Mouse (Mus musculus) CH12.LX (cell line): Measurements from ENCODE around the gene Zfyve9. TPM values are rescaled to one million over a fixed set of nuclear protein-coding genes. Genes with fewer than 3 reads are reported as not detected.

Source experiments
- DNase-seq: peaks from one replicate; pipeline ENCODE4 v3.0.0-alpha.2; 2013; ENCODE audit errors: extremely low read depth
- H3K27ac ChIP-seq: 2 replicates; pipeline ENCODE4 v1.5.1; 2012; ENCODE audit warnings: low read depth, mild to moderate bottlenecking, control low read depth, moderate library complexity; ENCODE audit not compliant: insufficient read depth
- H3K27me3 ChIP-seq: replicated peaks from 2 replicates; pipeline ENCODE3; 2012; ENCODE audit warnings: inconsistent platforms
- H3K36me3 ChIP-seq, 2 experiments: replicated peaks in 1 of 2; 2 replicates each; pipeline versions ENCODE3 to v1.6.1; 2012; ENCODE audit warnings: inconsistent platforms in 1 of 2, low read length in 1 of 2, mild to moderate bottlenecking in 1 of 2, mixed read lengths in 1 of 2, moderate library complexity in 1 of 2; ENCODE audit not compliant: control insufficient read depth in 1 of 2, insufficient read depth in 1 of 2
- H3K4me1 ChIP-seq, 2 experiments: 2 replicates each; pipeline ENCODE4 v1.6.1; 2012; ENCODE audit warnings: inconsistent platforms in 1 of 2, moderate library complexity in 1 of 2; ENCODE audit not compliant: insufficient read depth in 2 of 2, control insufficient read depth in 1 of 2
- H3K4me2 ChIP-seq: 2 replicates; pipeline ENCODE4 v1.6.1; 2012; ENCODE audit warnings: low read depth, mild to moderate bottlenecking, control low read depth; ENCODE audit not compliant: poor library complexity, insufficient read depth, severe bottlenecking
- H3K4me3 ChIP-seq, 3 experiments: fragments of 150-350 bp in 1 of 3; sonication (generic) in 1 of 3; replicated peaks in 1 of 3; 2 replicates each; pipeline versions ENCODE3 to v1.5.1; 2011 to 2012; ENCODE audit warnings: low read depth in 2 of 3, low read length in 2 of 3, mild to moderate bottlenecking in 2 of 3, moderate library complexity in 2 of 3, control low read depth in 1 of 3, improper control_type of control experiment in 1 of 3, inconsistent platforms in 1 of 3, mixed read lengths in 1 of 3; ENCODE audit not compliant: poor library complexity in 1 of 3
- H3K79me2 ChIP-seq: replicated peaks from 2 replicates; pipeline ENCODE4 v1.6.1; 2012; ENCODE audit warnings: mild to moderate bottlenecking, moderate library complexity; ENCODE audit not compliant: control insufficient read depth, poor library complexity, insufficient read depth, severe bottlenecking; ENCODE audit errors: extremely low read depth
- H3K9ac ChIP-seq: 2 replicates; pipeline ENCODE4 v1.6.1; 2012; ENCODE audit warnings: low read depth, mild to moderate bottlenecking, control low read depth, moderate library complexity; ENCODE audit not compliant: insufficient read depth
- H3K9me3 ChIP-seq: replicated peaks from 2 replicates; pipeline ENCODE3; 2012; ENCODE audit warnings: low read length, inconsistent platforms, mixed read lengths
- CHD1 ChIP-seq: IDR thresholded peaks from 2 replicates; pipeline ENCODE4 v1.6.1; 2012; ENCODE audit warnings: low read depth, low read length, improper control_type of control experiment, inconsistent platforms
- CHD2 ChIP-seq: IDR thresholded peaks from 2 replicates; pipeline ENCODE4 v1.6.1; 2011; ENCODE audit warnings: low read length, improper control_type of control experiment
- CTCF ChIP-seq, 2 experiments: IDR thresholded peaks in 1 of 2; conservative IDR thresholded peaks in 1 of 2; 2 replicates each; pipeline ENCODE4 v1.5.1; 2011 to 2012; ENCODE audit warnings: low read depth in 2 of 2, low read length in 2 of 2, improper control_type of control experiment in 1 of 2, inconsistent platforms in 1 of 2, mild to moderate bottlenecking in 1 of 2, moderate library complexity in 1 of 2
- E2F4 ChIP-seq: IDR thresholded peaks from 2 replicates; pipeline ENCODE4 v1.6.1; 2011; ENCODE audit warnings: low read depth, low read length, improper control_type of control experiment; ENCODE audit not compliant: insufficient replicate concordance
- EP300 ChIP-seq: IDR thresholded peaks from 2 replicates; pipeline ENCODE4 v1.6.1; 2011; ENCODE audit warnings: low read length, improper control_type of control experiment
- ETS1 ChIP-seq: conservative IDR thresholded peaks from 2 replicates; pipeline ENCODE4 v1.6.1; 2012; ENCODE audit warnings: low read depth, mild to moderate bottlenecking, inconsistent platforms, low read length, improper control_type of control experiment, moderate library complexity
- GABPA ChIP-seq: IDR thresholded peaks from 2 replicates; pipeline ENCODE4 v1.6.1; 2012; ENCODE audit warnings: low read depth, low read length, improper control_type of control experiment, inconsistent platforms; ENCODE audit not compliant: insufficient replicate concordance
- JUND ChIP-seq: conservative IDR thresholded peaks from 2 replicates; pipeline ENCODE4 v1.6.1; 2011; ENCODE audit warnings: low read depth, low read length, improper control_type of control experiment
- MAFK ChIP-seq: IDR thresholded peaks from 2 replicates; pipeline ENCODE4 v1.6.1; 2011; ENCODE audit warnings: low read length, improper control_type of control experiment; ENCODE audit not compliant: insufficient replicate concordance
- MYC ChIP-seq: IDR thresholded peaks from 2 replicates; pipeline ENCODE4 v1.6.1; 2011; ENCODE audit warnings: low read depth, mild to moderate bottlenecking, improper control_type of control experiment, low read length
- NRF1 ChIP-seq: IDR thresholded peaks from 2 replicates; pipeline ENCODE4 v1.6.1; 2014; ENCODE audit warnings: low read depth, mild to moderate bottlenecking, inconsistent platforms, low read length, improper control_type of control experiment, moderate library complexity
- PAX5 ChIP-seq: IDR thresholded peaks from 2 replicates; pipeline ENCODE4 v1.6.1; 2012; ENCODE audit warnings: low read length, inconsistent platforms, mixed read lengths
- POLR2AphosphoS2 ChIP-seq: IDR thresholded peaks from 2 replicates; pipeline ENCODE4 v1.6.1; 2011; ENCODE audit warnings: low read depth, low read length, improper control_type of control experiment
- RAD21 ChIP-seq: IDR thresholded peaks from 2 replicates; pipeline ENCODE4 v1.6.1; 2011; ENCODE audit warnings: low read depth, mild to moderate bottlenecking, low read length, improper control_type of control experiment, moderate library complexity
- RCOR1 ChIP-seq: conservative IDR thresholded peaks from 2 replicates; pipeline ENCODE4 v1.6.1; 2012; ENCODE audit warnings: low read depth, mild to moderate bottlenecking, inconsistent platforms, low read length, improper control_type of control experiment
- SIN3A ChIP-seq: IDR thresholded peaks from 2 replicates; pipeline ENCODE4 v1.6.1; 2012; ENCODE audit warnings: low read length, improper control_type of control experiment, inconsistent platforms
- SMC3 ChIP-seq: IDR thresholded peaks from 2 replicates; pipeline ENCODE4 v1.6.1; 2011; ENCODE audit warnings: low read depth, low read length, improper control_type of control experiment
- TBP ChIP-seq: conservative IDR thresholded peaks from 2 replicates; pipeline ENCODE4 v1.6.1; 2011; ENCODE audit warnings: low read depth, low read length, improper control_type of control experiment
- TCF12 ChIP-seq: IDR thresholded peaks from 2 replicates; pipeline ENCODE4 v1.6.1; 2014; ENCODE audit warnings: low read depth, mild to moderate bottlenecking, inconsistent platforms, low read length, improper control_type of control experiment
- UBTF ChIP-seq: IDR thresholded peaks from 2 replicates; pipeline ENCODE4 v1.6.1; 2012; ENCODE audit warnings: low read depth, mild to moderate bottlenecking, inconsistent platforms, low read length, improper control_type of control experiment, moderate library complexity
- USF2 ChIP-seq: conservative IDR thresholded peaks from 2 replicates; pipeline ENCODE4 v1.6.1; 2011; ENCODE audit warnings: low read depth, low read length, improper control_type of control experiment
- ZMIZ1 ChIP-seq: IDR thresholded peaks from 2 replicates; pipeline ENCODE4 v1.6.1; 2012; ENCODE audit warnings: low read depth, mild to moderate bottlenecking, inconsistent platforms, low read length, improper control_type of control experiment
- ZNF384 ChIP-seq: IDR thresholded peaks from 2 replicates; pipeline ENCODE4 v1.6.1; 2012; ENCODE audit warnings: low read depth, low read length, improper control_type of control experiment, inconsistent platforms
- dilution Hi-C: fragments of 300-500 bp; cut with MboI; formaldehyde crosslinking; loops from 2 replicates; pipeline ENCODE4 v1.14.3; 2020; ENCODE audit warnings: low sequenced_read_pairs; ENCODE audit not compliant: extremely low pct_unique_long_range_greater_than_20kb, extremely low pct_ligation_motif_present
- in situ Hi-C: fragments of 300-500 bp; cut with MboI; formaldehyde crosslinking; loops from 3 replicates; pipeline ENCODE4 v1.14.3; 2019; ENCODE audit warnings: low sequenced_read_pairs, low pct_ligation_motif_present, low pct_unique_long_range_greater_than_20kb, mixed read lengths
- polyA plus RNA-seq: library from polyadenylated mRNA; unstranded; fragments of >175 nt; gene quantifications from 2 replicates; pipeline ENCODE4 v1.2.1, GENCODE M21; 2012; ENCODE audit warnings: low read depth; ENCODE audit not compliant: insufficient read length
- total RNA-seq, 2 experiments: library from RNA; depleted of rRNA; stranded (reverse); fragments of 300-350 nt in 1 of 2; fragments of >200 nt in 1 of 2; gene quantifications; 2 replicates each; pipeline ENCODE4 v1.2.3; 2012 to 2014

Zfyve9 gene
- total and polyA plus RNA-seq, 3 experiments: 0.83 to 2.8 (median 1.6) TPM

DNA sequence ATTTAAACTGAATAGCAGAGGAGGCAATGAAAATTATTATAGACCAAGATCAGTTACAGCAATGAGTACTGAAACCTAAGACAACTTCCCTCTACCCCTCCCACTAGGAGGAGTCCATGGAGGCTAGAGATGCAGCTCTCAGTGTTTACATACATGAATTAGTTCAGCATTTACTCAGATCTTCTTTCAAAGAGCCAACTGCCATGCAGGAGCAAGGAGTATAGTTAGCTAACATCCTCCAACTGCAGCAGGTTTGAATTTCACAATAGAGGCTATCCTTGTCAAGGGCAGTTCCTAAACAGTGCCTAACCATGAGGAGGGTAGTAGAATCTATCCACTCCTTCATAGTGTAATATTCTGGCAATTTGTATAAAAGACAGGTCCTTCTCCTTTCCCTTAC, 12.1 kb downstream of the Zfyve9 start:
- Histone ChIP-seq H3K4me1 (0 out of 4 replicates have a peak, but pooled peaks cover 0 to 2% of the 10 kb centered on the region in 2 experiments), H3K27ac (no peak overlapping the region), H3K4me3 (no peak overlapping the region), H3K36me3 (no peaks in the 10 kb centered on the region), H3K4me2 (no peak overlapping the region), H3K79me2 (no peaks in the 10 kb centered on the region), H3K27me3 (no peaks in the 10 kb centered on the region), H3K9ac (no peak overlapping the region), H3K9me3 (no peaks in the 10 kb centered on the region)
- no peak for DNase-seq
- no peak for TF ChIP-seq RCOR1
- no peak for TF ChIP-seq UBTF
- no peak for TF ChIP-seq ZNF384
- no peak for TF ChIP-seq EP300
- no peak for TF ChIP-seq POLR2AphosphoS2
- no peak for TF ChIP-seq SMC3
- TF ChIP-seq CHD1: no peak
- no peak for TF ChIP-seq MAFK
- TF ChIP-seq CTCF (conservative IDR thresholded peaks at IDR 0.05 in 1 of 2, IDR thresholded peaks at IDR 0.05 in 1 of 2; ENCODE audit: low read depth in 2 of 2, low read length in 2 of 2): no peak
- no peak for TF ChIP-seq RAD21
- dilution Hi-C loops: no loop called here
- in situ Hi-C loops: no loop called here

DNA sequence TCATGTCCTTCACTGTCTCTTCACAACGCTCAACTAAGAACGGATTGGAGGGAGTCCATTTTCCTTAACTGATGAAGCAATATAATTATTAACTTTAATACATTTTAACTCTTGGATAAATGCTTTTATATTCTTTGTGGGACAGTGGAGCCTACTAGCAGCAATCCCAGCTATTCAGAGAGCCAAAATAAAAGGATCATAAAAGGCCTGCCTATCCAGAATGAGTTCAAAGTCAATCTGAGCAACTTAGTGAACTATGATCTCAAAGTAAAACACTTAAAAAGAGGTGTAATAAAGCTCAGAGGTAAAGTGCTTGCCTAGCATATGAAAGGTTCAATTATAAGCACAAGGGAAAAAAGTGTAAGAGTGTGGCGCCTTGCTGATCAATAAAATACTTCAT, 21.0 kb downstream of the Zfyve9 start:
- peaks cover 6% of the 10 kb centered on the region for H3K9me3 ChIP-seq
- H3K27ac ChIP-seq: no peak overlapping the region
- H3K36me3 ChIP-seq: no peaks in the 10 kb centered on the region
- H3K9ac ChIP-seq: no peak overlapping the region
- no peak for DNase-seq
- in situ Hi-C loops (no loop called here), dilution Hi-C loops (no loop called here)
- H3K4me3 ChIP-seq: no peak overlapping the region
- TF ChIP-seq CTCF (conservative IDR thresholded peaks at IDR 0.05 in 1 of 2, IDR thresholded peaks at IDR 0.05 in 1 of 2; ENCODE audit: low read depth in 2 of 2, low read length in 2 of 2) (no peak), MAFK (no peak), RAD21 (no peak), TBP (no peak)
- no peaks in the 10 kb centered on the region for H3K27me3 ChIP-seq
- H3K4me1 ChIP-seq: peaks cover 0 to 5% of the 10 kb centered on the region in 2 experiments; a peak in 2 of 4 replicates
- H3K4me2 ChIP-seq: no peak overlapping the region
- no peaks in the 10 kb centered on the region for H3K79me2 ChIP-seq

DNA sequence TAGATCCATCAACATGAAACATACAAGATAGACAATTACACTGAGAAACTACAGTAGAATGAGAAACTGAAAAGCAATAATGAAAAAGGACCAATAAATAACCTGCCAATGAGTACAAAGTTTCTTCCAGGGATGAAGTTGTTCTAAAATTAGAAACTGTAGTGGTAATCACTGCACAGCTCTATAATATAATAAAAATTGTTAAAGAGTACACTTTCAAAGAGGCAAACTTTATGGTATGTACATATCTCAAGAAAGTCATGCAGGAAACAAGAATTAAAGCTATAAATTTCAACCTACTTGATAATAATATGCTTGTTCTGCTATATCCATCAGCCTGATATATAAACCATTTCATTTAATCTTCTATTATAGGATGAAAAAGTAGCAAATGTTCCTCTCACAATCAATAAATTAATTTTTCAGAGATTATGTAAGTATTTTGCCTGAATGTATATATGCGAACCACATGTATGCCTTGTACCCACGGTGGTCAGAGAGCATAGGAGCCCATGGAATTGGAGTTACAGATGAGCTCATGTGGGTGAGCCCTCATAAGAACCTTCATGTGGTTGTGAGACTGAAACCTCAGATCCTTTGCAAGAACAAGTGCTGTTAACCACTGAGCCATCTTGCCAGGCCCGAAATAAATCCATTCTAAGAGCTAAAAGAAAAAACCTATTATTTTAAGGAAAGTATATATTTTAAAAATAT, 34.3 kb downstream of the Zfyve9 start:
- Histone ChIP-seq H3K36me3 (no peaks in the 10 kb centered on the region), H3K79me2 (no peaks in the 10 kb centered on the region), H3K4me2 (no peak overlapping the region)
- TF ChIP-seq CHD1 (no peak), GABPA (no peak), E2F4 (no peak), MYC (no peak), CHD2 (no peak), SIN3A (no peak), USF2 (no peak), NRF1 (no peak), UBTF (no peak), PAX5 (no peak), TCF12 (no peak), ZNF384 (no peak), MAFK (no peak), ZMIZ1 (no peak), ETS1 (no peak), JUND (no peak), EP300 (no peak)
- TF ChIP-seq, all 38 proteins: peak for 0
- no peaks in the 10 kb centered on the region for H3K4me1 ChIP-seq
- in situ Hi-C loops (no loop called here), dilution Hi-C loops (no loop called here)
- no peak overlapping the region for H3K9ac ChIP-seq
- no peaks in the 10 kb centered on the region for H3K9me3 ChIP-seq
- H3K27me3 ChIP-seq: no peaks in the 10 kb centered on the region
- no peak overlapping the region for H3K4me3 ChIP-seq
- DNase-seq: no peak
- no peak overlapping the region for H3K27ac ChIP-seq
